Mouse (Mus musculus) adrenal gland, postnatal 14 days (tissue): Measurements from ENCODE around the gene Gys1. TPM values are rescaled to one million over a fixed set of nuclear protein-coding genes. Genes with fewer than 3 reads are reported as not detected.
"Not testable (repeated sequence)": the region's sequence is repeated elsewhere in the genome, so short reads cannot be mapped to it uniquely, and the experiment has no call there.

Experiments used
- DNase-seq: peaks from one replicate; pipeline ENCODE4 v3.0.0; 2021; ENCODE audit warnings: mixed read lengths
- total RNA-seq: library from RNA; stranded (reverse); gene quantifications from 2 replicates; pipeline ENCODE4 v1.2.3, GENCODE M21; 2021

Gene Gys1
- total RNA-seq, 1 experiment from 2014 or later: 55.4 TPM

DNA sequence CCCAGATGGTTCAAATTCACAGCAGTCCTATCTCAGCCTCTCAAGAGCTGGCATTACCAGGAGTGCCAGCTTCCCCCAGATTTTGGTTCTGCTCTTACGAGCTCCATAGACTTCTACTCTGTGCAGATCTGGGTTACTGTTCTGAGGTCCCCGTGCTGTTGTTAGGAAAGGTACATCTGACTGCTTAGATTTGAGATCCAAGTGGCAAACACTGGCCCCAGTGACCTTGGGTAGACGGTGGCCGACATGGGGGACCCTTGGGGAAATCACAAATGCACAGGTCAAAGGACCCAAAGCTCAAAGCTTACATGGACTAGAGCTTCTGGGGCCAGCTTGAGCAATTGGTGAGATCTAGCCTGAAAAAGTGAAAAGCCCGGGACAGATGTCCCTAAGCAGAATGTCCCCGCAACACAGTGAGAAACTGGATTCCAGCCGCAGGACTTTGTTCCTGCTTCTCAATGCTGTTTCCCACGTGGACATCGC, 22.1 kb downstream of the Gys1 start:
- DNase-seq: no peak

DNA sequence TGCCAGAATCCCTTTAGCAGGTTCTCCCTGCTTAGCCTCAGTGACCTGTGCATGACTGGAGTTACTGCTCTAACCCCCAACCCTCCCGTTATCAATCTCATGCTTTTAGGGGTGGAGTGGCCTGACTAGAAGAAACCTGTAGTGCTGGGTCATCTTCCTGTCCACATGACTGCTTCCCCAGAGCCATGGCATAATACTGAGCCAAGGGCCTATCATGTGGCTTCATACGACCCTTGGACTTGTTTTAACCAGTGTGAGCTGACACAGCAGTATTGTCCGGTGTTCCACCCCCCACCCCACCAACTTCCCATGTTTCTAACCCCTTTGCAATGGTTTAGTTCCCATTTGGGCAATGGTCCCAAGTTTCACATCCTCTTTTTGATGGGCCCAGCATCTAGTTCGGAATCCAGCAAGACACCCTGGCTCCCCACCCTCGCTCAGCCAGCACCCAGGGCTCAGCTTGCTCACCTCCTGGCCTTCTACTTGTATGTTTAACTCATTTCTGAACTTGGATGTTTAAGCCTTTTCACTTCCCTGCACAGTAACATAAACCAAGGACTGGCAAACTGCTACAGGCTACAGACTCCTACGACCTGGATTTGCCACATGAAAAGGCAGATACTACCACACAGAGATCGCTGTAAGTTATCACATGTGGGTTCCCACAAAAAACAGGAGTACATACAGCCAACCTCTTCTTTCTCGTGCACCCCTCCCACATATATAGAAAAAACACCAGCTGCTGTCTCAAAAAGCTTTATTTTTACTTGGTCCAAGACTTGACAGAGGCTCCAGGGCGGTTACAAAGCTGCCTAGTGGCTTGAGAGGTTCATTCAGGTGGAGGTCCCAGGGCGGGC, 22.8 kb downstream of the Gys1 start:
- DNase-seq: peak; percentile 42

DNA sequence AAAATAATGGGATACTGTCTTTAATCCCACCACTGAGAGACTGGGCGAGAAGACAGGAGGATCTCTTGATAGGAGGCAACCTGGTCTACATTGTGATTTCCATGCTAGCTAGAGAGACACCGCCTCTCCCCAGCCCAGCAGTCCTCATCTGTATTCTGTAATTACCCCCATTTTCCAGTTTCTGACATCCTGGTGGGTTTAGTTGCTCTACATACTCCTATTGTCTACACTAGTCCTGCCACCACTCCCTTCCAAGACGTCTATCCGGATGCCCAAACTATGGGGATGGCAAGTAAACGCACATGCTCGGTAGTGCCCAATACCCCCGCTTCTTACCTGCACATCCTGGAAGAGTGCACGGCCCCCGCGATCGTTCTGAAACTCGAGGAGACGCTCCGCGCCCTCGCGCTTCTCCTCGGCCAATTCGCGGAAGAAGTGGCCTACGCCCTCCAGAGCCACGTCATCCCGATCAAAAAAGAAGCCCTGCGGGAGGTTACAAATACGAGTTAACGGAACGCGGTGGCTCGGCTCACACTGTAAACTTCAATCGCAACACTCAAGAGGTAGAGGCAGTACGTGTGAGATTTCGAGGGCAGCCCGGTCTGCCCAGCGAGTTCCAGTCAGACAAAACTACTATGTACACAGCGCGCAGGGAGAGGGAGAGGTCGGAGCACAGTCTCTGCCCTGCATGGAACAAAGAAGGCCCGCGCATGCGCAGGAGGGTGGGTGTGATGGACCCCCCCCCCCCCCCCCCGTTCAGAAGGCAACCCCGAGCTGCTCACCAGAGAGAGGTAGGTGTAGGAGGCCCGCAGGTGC, 24.3 kb downstream of the Gys1 start:
- peak; percentile 94 for DNase-seq

DNA sequence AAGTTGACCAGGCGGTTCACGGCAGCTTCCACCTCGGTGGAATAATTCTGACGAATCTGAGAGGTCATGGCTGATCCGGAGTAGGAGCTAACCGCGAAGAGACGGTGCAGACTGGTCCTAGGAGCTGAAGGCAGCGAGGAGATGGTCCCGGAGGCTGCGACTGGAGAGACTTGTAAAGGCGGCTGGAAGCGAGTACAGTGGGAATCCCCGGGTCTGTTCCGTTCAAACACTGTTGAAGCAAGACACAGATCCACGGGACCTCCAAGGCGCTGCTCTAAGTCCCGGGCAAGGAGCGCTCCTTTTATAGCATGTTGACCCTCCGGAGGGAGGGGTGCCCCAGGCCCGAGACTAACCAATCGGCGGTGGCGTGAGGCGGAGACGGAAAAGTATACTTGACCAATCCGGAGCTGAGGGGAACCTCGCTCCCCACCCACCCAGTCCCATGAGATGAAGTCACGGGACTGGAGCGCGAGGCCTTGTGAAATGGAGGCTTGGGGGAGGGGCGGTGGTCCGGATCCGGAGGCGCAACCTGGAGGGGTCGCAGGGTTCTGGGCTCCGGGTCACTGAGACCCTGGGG, 25.0 kb downstream of the Gys1 start, which contains the start of gene Ftl1:
TSS of gene Ftl1 (minus strand) at position 321 of the 577 bp plus-strand sequence.
- DNase-seq: peak; percentile 98

DNA sequence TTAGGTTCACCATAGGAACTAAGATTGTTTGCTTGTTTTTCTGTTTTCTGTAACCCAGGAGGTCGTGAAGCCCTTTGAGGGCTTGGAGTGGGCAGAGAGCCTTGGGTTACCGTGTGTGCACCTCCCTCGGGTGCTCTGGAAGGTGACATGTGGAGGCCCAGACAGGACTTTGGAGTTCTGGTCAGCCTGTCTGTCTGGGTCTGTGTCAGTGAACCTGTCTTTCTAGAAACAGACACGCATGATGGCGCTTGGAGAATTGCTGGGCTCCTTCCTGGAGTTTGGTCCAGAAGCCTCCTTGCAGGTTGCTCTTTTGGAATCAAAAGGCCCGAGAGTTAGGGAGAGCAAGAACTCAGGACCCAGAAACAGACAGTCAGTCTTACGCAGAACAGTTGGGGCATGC, 25.7 kb downstream of the Gys1 start:
- no peak for DNase-seq

DNA sequence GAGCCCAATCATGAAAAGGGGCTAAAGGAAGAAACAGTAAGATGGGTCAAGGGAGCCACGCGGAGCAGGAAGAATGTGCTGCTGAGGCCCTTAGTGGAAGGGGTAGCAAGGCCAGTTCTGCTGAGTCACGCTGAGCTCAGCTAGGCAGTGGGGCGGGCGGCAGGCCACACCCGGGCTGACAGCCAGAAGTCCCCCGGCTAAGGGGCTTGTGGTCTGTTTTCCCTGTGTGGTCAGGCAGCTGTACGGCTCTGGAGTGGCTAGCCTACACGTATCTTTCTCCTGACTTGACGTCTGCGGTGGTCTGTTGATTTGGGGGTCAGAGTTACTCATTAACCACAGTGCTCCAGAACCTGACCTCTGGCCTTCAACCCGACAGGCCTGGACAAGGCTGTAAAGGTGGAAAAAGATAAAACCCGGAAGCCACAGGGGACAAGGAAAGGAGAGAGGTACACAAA, 26.2 kb downstream of the Gys1 start:
- DNase-seq: peak; percentile 82

DNA sequence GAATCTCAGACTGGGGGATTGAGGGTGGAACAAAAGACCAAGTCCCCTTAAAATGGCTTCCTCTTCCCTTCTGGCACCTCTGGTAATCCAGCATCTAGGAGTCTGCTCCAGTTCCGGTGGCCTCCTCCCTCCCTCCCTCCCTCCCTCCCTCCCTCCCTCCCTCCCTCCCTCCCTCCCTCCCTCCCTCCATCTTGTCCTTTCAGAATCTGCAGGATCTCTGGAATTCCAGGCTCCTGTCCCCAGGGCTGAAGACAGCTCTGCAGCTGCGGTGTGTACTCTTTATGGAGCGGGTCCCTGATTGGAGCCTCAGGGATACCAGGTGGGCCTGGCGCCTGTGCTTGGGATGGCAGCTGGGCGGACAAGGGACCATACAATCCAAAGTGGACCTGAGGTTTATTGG, 26.7 kb downstream of the Gys1 start:
- DNase-seq: no peak

DNA sequence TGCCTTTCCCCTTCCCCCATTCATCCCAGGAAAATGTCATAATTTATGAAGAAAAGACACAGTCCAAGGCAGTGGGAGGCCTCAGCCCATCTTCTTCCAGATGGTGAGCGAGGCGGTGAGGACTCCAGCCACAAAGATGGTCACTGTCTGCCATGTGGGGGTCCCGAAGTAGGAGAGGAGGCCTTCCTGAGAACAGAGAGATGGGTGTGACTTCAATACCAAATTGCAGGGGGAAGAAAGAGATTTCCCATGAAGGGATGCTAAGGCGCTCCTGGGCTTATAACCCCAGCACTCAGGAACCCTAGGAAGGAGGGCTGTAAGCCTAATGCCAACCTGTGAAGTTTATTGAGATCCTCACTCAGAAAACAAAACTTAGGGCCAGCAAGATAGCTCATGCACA, 27.1 kb downstream of the Gys1 start:
- no peak for DNase-seq

DNA sequence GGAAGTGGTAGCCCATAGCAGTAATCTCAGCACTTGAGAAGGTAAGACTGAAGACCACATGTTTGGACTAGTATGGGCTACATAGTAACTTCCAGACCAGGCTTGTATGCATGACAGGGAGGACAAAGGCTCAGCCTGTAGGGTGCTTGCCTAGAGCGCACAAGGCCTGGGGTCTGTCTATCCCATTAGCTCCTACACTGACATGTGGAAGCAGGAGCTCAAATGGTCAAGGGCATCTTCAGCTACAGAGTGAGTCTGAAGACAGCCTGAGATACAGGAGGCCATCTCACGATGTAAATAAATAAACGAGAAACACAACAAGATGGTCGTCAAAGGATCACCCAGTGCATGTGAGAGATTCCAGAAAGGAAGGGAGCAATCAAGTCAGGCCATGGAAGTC, 27.7 kb downstream of the Gys1 start:
- no peak for DNase-seq

DNA sequence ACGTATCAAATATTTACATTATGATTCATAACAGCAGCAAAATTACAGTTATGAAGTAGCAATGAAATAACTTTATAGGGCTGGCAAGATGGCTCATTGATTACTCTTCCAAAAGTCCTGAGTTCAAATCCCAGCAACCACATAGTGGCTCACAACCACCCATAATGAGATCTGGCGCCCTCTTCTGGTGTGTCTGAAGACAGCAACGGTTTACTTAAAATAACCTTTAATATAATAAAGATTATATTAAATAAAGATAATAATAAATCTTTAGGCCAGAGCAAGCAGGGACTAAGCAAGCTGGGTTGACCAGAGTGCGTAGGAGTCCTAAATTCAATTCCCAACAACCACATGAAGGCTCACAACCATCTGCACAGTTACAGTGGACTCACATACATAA, 28.2 kb downstream of the Gys1 start:
- not testable (repeated sequence) for DNase-seq

DNA sequence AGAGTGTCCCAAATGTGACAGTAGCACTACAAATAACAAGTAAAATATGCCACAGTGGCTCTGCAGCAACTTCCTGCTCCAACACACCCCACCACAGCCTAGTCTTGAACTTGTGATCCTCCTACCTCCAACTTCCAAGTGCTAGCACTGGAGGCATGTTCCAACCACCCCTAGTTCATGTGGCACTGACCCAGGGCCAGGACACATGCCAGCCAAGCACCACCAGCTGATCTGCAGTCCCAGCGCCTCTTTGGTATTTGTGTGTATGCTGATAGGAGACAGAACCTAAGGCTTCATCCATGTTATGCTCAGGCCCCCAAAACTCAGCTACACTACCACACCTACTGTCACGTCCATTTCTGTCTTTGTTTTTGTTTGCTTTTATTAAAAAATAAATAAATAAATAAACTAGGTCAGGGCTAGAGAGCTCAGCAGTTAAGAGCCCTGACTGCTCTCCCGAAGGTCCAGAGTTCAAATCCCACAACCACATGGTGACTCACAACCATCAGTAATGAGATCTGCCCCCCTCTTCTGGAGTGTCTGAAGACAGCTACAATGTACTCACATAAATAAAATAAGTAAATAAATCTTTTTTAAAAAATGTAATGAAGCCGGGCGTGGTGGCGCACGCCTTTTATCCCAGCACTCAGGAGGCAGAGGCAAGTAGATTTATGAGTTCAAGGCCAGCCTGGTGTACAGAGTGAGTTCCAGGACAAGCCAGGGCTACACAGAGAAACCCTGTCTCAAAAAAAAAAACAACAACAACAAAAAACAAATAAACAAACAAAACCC, 29.5 kb downstream of the Gys1 start:
- DNase-seq: no peak

DNA sequence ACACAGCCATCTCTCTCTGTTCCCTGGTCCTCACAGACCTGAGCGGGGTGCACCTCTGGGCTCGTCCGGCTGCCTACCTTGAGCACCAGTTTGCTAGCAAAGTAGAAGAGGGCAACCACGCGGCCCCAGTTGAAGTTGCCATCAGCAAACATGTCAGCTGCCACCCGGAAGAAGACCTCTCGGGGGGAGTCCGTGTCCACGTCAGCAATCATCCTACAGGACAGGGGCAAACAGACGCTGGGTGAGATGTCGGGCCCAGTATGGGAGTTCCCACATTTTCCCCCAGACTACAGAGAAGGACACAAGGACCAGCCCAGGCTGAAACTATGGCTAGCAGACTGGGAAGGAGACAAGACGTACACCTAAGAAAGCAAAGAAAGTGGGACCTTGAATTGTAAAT, 30.5 kb downstream of the Gys1 start:
- no peak for DNase-seq

DNA sequence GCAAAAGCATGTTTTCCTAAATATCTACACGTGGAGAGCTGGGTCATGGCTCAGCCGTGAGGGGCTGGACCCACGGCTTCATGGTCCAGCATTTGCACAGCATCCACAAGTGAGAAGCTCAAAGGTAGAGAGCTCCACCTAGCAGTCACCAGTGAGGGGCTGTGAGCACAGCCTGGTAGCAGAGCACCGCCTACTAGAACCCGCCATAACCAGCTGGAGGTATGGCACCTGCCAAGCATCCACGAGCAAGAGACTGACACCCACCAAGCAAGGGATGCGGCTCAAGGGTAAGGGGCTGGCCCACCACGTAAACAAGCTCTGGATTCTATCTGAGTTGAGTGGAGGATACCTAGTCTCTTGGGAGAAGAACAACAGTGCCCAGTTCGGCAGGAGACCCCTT, 30.9 kb downstream of the Gys1 start:
- DNase-seq: no peak

DNA sequence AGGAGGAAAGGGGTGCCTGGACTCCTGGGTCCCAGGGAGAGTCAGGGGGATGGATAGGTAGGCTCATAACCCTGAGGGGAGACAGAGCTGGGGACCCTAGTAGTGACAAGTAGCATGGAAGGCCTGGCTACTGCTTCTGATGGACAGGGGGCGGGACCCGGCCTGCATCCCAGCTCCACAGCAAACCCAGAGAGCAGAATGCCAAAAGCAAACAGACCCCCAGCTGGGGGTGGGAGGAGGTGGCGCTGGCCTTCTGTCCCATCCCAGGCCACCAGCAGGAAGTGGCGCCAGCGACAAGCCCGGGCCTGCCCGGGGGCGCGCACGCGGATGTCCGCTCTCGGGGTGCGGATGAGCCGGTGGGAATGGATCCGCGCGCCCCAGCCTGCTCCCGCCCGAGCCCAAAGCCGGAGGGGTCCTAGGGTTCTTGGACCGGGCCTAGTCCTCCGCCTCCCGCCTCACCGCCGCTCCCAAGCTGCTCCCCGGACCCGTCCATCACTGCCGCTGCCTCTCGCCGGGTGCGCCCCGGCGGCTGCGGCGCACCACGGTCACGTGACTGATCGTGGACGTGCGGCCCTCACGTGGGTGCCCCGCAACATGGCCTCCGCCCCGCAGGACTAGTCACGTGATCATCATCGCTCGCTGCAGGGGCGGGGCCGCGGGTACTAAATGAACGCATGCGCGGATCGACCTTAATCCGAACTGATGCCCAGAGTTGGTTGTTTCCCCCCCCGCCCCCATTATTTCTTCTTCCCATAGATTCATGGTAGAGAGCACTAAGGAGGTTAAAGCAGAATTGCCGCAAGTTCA, 31.8 kb downstream of the Gys1 start, which contains the start of gene Bax:
TSS of gene Bax (minus strand) at position 616 of the 807 bp plus-strand sequence.
- DNase-seq: peak; percentile 97

DNA sequence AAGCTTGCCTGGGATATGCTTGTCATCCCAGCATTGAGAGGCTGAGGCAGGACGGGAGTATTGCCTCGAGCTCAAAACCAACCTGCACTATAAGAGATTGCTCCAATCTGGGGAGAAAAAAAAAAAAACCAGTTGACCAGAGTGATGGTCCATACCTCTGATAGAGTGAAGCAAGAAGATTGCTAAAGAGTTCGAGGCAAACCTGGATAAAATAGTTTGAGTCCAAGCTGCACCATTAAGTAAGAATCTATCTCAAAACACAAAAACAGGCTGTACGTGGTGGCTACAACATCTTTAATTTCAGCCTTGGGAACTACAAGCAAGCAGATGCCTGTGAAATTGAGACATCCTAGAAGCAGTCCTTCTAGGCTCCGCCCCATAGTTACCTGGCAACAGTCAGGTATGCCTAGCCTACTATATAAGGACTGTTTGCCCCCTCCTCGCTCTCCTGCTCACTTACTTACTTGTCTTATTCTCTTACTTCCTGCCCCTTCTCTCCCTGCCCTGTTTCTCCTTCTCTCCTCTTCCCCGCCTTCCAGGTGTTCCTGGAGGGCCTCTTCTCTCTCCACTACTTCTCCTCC, 32.5 kb downstream of the Gys1 start:
- no peak for DNase-seq

DNA sequence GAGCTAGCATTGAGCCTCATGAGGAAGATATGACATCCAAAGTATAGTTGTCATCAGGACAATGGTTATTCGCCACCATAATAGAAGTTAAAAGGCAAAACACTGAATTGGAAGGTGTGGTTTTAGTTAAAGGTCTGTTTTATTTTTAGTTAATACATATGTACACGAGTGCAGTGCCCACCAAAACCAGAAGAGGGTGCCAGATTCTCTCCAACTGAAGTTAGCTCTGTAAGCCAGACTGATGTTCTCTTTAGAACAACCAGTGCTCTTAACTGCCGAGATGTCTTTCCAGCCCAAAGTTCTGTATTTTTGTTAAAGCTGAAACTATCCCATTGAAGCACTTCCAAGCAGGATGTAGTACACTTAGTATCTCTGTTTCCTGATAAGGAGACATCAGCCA, 36.2 kb downstream of the Gys1 start:
- peak; percentile 77 for DNase-seq

DNA sequence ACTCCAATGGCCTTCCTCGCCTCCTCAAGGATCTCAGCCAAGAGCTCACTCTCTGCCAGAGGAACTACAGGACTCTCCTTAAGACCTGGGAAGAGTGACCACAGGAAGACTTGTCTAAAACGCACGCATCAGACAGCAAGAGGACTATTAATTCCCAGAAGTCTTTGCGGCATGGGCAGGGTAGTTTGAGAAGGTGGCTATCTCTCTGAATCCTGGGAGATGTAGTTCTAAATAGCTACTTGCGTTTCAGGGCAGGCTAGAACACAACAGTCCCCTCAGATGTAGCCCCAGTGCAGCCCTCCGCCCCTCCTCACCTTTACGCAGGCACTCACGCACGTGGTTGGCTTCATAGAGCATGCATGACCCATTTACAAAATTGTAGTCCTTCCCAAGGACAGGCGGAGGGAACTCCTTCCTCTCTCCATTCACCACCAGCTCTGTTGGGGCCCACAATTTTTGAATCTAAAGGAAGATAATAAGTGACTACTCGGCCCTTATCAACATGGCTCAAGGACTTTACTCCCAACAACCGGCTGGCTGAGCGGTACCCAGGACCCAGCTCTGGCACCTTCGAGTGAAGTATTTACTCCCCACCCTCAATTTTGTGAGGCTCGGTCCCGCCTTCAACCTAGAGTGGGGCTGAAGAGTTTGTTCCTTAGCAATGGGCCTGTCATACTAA, 40.8 kb downstream of the Gys1 start:
- DNase-seq: peak; percentile 53

DNA sequence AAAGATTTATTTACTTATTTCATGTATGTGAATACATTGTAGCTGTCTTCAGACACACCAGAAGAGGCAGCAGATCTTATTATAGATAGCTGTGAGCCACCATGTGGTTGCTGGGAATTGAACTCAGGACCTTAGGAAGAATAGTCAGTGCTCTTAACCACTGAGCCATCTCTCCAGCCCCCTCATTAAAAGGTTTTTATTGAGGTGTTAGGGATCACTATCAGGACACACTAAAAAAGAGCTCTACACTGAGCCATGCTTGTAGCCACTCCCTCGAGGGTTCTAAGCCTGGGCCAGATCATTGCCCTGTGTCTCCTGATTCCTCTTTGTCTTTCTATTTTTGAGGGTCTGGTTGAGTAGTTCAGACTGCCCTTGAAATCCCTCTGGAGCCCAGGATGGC, 41.8 kb downstream of the Gys1 start:
- no peak for DNase-seq

DNA sequence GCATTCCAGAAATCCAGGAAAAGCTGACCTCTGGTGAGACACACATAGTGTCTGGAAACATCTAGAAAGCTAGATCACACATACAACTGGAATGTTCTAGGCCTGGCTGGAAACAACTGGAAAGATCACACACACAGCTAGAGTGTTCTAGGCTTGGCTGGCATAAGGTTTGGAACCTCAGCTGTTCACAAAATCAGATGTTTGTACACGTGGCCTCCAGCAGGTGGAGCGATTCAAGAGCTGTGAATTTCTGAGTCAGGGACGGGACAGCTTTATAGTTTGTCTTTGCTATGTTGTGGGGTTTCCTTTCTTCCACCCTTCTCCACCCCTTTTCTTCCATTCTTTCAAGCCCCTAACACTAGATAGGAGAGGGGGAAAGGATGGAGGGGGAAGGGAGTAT, 42.4 kb downstream of the Gys1 start:
- peak; percentile 75 for DNase-seq

DNA sequence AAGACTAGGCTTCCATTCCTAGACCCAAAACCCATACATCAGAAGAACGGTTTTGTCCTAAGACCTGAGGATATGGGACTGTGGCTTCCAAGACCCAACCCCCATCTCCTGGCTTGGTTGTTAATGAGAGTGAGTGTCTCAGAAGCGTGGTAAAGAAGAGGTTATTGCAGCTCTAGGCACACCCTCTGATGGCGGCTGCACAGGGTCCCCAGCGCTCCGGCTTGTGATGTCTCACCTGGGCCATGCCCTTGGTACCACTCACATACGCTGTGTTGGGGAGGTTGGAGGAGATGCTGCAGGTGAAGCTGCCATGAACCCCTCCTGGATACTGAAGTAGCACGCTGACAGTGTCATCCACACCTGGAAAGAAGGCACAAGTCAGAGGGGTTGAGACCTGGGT, 44.1 kb downstream of the Gys1 start:
- no peak for DNase-seq
